Mouse (Mus musculus) layer of hippocampus, postnatal 10 days (tissue): ENCODE data around the gene Naa80. TPM values are rescaled to one million over a fixed set of nuclear protein-coding genes. Genes with fewer than 3 reads are reported as not detected.

Experiments
- DNase-seq, 2 experiments: peaks; one replicate each; pipeline ENCODE4 v3.0.0; 2021; ENCODE audit warnings: low spot score in 2 of 2
- total RNA-seq, 2 experiments: library from RNA; stranded (reverse); gene quantifications; 2 replicates each; pipeline ENCODE4 v1.2.3; 2021

Gene Naa80
- total RNA-seq, 2 experiments from 2014 or later, result 10.7 to 11.9 TPM

DNA sequence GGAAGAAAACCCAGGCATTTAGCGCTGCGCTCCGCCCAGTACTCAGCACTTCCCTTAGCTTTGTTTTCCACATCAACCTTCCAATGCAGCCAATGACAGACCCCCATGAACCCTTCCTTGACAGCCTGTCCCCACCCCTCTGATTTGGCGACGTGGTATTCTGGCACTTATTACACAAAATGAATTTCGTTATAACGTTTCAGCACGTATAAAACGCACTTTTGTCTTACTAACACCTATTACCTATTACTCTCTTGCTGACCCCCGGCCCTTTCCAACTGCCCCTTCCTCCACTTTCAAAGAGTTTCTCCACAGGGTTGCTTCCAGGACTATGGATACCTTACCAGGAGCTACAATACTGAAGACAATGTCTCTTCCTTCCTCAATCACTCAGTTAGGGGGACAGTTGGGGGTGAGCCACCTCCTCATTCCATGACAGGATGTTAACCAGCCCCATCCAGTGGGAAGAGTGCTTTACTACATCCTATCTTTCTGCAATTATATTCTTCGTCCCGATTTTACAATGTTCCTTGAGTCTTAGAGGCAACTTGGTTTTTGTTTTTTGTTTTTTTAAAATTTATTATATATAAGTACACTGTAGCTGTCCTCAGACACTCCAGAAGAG lies 34.4 kb downstream of the Naa80 start:
- DNase-seq, result peak in 1 of 2 experiments; percentile 47

GRCm38 (mm10) chr9:107615035-107615434 lies 36.3 kb downstream of the Naa80 start:
- no peak for DNase-seq

DNA sequence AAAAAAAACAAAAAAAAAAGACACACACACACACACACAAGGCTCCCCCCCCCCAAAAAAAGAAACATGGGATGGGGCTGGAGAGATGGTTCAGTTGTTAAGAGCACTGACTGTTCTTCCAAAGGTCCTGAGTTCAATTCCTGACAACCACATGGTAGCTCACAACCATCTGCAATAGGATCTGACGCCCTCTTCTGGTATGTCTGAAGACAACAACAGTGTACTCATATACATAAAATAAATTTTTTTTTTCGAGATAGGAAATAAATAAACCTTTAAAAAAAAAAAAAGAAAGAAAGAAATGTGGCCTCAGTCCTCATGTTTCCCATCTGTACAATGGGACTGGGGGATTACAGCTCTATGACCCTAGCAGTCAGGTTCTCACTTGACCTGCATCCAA lies 38.8 kb downstream of the Naa80 start:
- no peak for DNase-seq

- DNase-seq, result no peak
These were observed 39.4 kb downstream of the Naa80 start for GRCm38 (mm10) chr9:107618098-107618497.

DNA sequence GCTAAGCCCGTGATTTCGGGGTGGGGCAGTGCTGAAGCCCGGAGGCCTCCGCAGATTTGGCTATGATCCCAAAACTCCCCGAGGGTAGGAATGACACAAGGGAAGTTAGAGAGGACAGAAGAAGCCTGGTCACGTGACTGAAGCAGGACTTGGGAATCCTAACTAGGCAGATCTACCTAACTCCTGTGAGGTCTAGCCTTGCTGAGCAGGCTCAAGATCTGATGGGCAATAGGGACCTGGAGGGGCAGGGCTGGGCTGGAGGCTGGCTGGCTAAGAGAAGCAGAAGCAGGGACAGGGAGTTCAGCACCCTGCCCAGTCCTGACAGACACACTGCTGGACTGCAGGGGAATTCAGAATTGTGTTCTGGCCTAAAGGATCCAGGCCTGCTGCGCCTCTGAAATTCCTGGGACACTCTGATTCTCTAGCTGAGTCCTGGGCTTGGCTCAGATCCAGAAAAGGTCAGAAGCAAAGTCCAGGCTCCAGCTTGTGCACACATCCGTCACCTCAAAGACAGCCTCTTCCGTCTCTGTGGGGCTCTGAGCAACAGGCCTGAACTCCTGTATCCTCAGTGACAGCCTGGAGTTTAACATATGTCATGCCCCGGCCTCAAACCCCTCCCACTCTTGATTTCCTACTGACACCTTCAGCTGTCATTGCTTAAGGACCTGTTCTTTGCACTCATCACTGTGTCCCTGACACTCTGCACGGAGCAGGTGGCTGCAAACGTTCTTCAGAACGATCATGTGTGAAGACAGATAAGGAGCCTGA lies 40.3 kb downstream of the Naa80 start:
- no peak for DNase-seq

DNA sequence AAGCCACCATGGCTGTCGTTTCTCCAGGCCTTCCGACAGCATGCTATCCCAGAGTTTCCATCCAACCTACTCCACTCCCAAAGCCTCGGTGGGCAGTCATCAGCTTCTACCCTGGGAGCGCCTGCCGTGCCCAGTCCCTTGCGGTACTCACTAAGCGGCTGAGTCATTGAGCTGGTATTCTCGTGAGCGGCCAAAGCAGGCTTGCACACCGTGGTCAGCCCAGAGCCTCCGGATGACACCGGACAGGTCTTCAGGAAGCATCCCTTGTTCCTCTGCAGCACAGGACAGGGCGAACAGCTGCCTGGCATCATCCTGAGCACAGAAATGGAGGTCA lies 40.8 kb downstream of the Naa80 start:
- DNase-seq, result no peak

GRCm38 (mm10) chr9:107620954-107621353 lies 42.3 kb downstream of the Naa80 start:
- DNase-seq, result no peak

DNA sequence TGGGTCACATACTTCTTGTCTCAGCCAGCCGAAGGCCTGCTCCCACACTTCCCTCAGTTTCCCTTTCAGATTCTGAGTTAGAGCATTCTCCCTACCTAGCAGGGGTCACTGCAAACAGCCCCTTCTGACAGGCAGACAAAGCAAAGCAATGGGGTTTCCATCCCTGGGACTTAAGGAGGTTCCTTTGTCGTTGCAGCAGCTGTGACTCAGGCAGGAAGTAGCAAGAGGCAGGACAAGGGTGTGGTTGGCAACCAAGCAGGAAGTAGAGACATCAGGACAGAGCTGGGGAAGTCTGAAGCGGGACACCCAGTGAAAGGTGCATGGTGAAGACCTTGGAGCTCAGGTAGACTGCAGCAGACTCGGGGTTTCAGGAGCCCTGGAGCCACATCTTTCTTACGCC lies 45.9 kb downstream of the Naa80 start:
- DNase-seq, result no peak

DNA sequence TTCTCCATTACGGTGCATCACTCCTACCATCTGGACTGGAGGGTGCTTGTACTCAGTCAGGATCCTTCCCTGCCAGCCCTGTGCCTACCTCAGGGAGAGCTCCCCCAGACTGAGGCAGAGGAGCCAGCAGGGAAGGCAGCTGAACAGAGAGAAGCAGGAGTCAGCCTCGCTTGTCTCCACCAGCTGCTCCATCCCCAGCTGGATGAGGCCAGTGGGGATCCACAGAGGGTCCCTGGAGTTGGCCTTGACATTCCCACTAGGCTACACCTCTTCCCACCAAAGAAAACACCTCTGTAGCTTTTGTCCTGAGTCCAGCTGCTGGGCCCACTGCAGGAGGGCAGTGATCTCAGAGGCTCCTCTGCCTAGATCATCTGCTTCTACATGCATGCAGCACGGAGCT lies 46.3 kb downstream of the Naa80 start:
- no peak for DNase-seq

GRCm38 (mm10) chr9:107625351-107626128 lies 46.9 kb downstream of the Naa80 start:
- DNase-seq, result peak in 1 of 2 experiments; percentile 35

DNA sequence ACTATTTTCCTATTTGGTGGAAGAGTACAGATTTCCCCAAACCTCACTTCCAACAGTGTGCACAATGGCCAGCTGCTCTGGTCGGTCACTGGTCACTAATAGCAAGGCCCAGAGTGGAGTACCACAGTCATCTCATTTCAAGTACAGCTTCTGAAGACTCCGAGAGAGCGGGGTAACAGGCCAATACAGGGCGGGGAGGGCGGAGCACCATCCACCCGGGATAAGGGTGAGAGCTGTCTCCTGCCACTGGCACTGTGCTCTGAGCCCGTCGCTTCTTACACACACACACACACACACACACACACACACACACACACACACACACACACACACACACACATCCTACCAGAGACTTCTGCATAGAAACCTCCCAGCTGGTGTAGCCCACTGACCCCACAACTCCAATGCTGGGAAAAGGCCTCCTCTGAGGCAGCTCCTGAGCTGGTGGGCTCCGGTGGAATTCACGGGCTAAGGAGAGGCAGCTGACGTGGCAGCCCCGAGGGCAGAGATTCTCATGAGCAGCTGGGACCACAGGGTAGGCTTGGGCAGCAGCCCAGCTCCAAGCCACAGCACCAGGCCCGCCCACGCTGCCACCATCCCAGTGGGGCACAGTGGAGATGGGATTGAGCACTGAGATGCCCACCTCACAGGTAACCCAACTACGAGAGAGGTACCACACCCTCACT lies 47.6 kb downstream of the Naa80 start:
- DNase-seq, result no peak

DNA sequence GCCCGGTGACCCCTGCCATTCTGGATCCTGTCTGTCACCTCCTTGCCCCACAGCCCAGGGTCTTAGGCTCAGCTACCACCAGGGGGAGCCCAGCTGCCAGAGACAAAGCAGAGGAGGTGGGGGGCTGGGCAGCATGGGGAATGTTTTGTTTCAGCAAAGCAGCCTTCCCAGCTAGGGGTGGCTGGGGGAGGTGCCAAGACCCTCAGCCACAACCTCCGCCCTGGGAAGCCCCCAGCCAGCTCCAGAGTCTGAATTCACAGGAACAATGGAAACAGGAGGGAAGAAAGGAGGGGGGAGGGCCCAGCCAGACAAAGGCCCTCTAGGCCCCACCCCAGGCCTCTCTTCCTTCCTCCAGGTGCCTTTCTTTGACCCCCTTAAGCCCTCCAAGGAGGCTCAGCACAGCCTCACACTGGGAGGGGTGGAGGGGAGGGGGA lies 48.2 kb downstream of the Naa80 start:
- peak; percentile 88 to 93 for DNase-seq

GRCm38 (mm10) chr9:107627387-107628255 lies 48.9 kb downstream of the Naa80 start:
- DNase-seq, result peak in 1 of 2 experiments; percentile 34

- peak in 1 of 2 experiments; percentile 34 for DNase-seq
These were observed 50.2 kb downstream of the Naa80 start for GRCm38 (mm10) chr9:107628721-107629410.

GRCm38 (mm10) chr9:107629411-107629730 lies 50.7 kb downstream of the Naa80 start:
- no peak for DNase-seq

- DNase-seq, result peak in 1 of 2 experiments; percentile 56
These were observed 51.3 kb downstream of the Naa80 start for GRCm38 (mm10) chr9:107629901-107630425.

- peak; percentile 65 to 80 for DNase-seq
These were observed 51.9 kb downstream of the Naa80 start for GRCm38 (mm10) chr9:107630576-107630975.

DNA sequence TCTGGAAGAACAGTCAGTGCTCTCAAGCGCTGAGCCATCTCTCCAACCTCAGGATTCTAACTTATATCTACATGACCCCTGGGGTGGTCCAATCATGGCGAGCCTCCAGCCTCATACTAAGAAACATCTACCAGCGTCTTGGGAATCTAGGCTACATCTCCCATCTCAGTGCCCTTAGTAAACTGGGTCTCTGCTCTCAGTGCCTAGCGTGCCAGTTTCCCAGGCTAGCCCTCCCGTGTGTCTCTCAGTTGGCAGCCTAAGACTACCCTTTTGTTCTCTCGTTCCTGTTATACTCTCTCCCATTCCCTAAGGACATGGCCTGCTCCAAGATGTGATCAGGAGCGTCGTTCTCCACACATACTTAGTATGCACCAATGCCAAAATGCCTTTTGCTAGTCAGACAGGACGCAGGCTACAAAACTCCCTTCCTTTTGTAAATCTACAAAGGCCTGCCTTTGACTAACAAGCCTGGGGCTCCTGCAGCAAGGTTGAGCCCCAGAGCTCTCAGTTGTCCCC lies 52.7 kb downstream of the Naa80 start:
- DNase-seq, result no peak

DNA sequence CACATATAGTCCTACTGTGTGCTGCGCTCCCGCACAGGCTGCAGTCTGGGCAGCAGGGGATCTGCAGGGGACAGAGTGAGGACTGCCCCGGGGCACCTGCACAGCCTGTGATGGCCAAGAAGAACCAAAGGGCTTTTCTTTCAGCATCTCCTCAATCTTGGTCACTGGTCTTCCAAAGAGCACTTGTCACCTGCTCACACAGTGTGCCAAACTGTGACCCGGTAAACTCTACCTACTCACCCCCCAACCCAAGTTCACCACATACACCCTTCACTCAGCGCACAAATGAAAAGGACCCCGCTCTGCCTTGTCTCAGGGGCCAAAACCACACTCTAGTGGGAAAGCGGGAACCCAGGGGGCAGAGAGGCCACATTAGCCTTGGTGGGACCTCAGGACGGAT lies 53.2 kb downstream of the Naa80 start:
- DNase-seq, result no peak

DNA sequence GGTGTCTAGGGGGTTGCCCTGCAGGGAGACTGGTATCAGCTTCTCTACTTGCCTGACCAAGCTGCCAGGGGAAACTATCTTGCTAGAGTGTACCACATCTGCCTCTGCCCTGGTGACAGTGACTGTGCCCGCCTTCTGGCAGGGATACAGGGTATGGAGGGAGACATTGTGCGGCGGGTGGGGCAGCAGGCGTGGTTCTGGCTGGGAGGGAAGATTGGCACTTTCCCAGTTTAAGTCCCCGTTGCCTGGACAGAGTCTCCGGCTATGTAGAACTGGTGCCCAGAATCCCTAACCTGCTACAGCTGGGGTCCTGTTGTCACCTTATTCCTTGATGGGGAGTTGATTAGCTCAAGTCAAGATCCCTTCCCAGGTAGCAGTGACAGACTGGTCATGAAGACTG lies 53.8 kb downstream of the Naa80 start:
- peak in 1 of 2 experiments; percentile 60 for DNase-seq
